Mouse (Mus musculus): ENCODE data around the gene Heca. TPM values are rescaled to one million over a fixed set of nuclear protein-coding genes. Genes with fewer than 3 reads are reported as not detected.
A peak's percentile ranks its signal among the peaks of the same experiment; 100 is the strongest.
"Not testable (repeated sequence)": the region's sequence is repeated elsewhere in the genome, so short reads cannot be mapped to it uniquely, and the experiment has no call there.

The Heca gene
- total RNA-seq, 2 experiments from 2014 or later, result 23.0 to 27.5 TPM

DNA sequence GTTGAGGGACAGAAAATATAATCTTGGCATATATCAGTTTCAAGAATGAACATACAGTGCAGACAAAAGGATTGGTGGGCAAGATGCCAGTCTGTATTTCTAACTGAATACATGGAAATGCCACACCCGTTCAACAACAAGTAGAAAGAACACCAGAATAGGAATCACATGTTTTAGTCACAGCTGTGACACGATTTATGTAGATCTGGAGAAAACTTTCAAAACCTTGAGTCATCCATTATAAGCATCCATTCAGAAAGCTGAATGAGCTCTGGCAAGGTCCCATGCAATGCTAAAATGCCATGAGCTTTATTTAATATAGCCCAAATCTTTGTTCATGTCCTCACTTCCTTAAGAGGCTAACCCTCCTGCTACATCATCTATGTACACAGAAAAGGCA is 44.4 kb downstream of the Heca start:
- no peak for DNase-seq (ENCODE audit: low spot score in 2 of 2)

DNA sequence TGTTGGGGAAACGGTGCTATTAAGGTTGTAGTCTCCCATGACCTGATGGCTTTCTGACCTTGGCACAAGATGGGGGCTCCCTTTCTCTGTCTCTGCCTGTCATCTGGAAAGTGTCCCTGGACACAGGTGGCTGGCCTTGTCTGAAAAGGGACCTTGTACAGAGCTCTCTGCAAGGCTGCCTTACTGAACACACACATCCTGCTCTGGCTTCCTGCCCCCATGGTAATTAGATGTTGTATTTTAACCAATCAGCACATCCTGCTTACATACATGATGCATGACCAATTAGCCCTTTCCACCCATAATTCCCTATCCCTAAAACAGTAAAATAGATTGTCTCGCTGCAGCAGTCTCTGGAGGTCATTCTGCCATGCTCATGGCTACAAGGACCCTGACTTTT is 67.1 kb downstream of the Heca start:
- DNase-seq (ENCODE audit: low spot score in 2 of 2), result no peak

DNA sequence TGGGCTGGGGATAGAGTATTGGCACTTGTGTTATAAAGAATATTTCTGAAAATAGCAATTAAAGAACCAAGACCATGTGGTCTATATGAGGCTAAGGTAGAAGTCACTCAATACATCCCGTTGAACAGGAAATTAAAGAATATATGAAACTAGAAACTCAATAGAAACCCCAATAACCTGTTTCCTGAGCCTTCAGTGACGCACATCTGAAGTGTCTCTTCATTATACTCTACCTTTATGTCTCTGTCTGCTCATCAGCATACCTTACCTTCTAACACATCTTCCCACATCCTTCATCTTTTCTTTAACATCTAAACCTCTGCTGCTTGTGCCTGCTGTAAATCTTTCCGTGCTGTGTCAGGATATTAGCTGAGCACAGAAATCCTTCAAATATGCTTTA is 67.8 kb downstream of the Heca start:
- no peak for DNase-seq (ENCODE audit: low spot score in 2 of 2)

DNA sequence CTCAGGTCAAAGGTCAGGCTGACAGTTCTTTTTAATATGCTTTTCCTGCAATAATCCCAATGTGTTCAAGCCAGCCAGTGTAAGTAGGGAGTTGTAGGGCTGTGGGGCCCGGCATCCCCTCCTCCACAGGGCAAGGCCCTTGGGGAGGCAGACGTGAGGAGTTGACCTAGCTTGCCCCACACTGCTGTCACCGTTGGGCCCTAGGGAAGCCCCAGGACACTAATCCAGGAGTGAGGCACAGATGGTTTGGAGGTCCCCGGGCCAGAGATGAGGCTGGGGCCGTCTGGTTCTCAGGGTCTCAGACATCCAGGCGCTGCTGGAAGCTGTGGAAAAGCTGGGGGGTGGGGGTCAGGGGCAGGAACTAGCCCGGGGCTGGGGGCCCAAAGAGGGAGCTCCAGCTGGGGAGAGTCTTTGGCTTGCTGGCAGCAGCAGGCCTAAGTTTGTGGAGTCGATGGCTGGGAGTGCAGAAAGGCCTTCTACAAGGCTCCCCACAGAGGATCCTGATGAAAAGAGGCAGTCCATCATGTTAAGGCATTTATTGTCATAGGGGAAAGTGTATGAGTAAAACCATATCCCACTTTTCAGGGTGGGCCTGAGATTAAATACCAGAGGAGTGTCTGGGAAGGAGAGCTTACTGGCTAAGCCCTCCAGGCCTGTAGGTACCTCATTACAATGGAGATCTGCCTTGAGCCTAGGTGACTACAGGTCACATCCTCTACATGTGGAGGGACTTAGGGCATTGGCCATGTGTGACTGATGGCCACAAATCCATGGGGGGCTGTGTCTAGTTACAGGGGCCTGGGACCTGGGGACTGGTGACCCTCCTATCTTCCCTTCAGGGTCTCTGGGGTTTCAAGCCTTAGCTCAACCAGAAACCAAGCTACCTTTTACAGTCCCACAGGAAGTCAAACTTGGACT is 69.6 kb downstream of the Heca start:
- DNase-seq (ENCODE audit: low spot score in 2 of 2), result no peak

DNA sequence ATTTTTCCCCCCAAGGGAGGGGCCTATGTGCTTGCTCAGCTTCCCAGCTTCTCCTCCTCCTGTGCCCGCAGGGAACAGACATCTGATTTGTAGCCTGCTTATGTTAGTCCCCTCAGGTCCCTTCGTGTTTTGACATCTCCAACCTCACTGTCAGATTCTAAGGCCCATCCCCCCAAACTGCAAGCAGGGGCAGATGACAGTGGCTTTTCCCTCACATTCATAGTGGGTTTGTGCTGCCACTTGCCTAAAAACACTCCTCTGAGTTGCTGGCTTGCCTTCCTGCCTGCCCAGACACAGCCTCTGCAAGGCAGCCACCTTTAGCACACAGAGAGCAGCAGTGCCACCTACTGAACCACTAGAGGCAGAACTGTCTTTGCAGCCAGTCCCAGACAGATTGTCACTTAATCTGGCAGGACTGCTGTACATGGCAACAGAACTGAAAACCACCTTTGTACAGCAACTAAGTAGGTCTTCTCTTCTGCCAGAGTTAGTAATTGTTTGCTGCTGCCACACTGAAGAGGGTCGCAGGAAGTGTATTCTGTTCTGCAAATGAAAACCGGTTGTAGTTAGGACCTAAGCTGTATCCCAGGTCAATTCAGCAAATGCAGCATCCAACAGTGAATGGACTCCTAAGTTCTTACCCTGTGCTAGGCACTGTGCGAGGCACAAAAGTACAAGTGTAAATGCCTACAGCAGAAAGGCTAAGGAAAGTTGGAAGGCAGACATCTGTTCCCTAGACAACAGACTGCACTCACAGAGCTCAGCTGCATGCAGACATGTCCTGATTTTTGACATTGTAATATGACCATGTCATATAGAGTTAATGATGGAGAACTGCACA is 77.8 kb downstream of the Heca start:
- peak in 1 of 2 experiments; percentile 53 for DNase-seq (ENCODE audit: low spot score in 2 of 2)

DNA sequence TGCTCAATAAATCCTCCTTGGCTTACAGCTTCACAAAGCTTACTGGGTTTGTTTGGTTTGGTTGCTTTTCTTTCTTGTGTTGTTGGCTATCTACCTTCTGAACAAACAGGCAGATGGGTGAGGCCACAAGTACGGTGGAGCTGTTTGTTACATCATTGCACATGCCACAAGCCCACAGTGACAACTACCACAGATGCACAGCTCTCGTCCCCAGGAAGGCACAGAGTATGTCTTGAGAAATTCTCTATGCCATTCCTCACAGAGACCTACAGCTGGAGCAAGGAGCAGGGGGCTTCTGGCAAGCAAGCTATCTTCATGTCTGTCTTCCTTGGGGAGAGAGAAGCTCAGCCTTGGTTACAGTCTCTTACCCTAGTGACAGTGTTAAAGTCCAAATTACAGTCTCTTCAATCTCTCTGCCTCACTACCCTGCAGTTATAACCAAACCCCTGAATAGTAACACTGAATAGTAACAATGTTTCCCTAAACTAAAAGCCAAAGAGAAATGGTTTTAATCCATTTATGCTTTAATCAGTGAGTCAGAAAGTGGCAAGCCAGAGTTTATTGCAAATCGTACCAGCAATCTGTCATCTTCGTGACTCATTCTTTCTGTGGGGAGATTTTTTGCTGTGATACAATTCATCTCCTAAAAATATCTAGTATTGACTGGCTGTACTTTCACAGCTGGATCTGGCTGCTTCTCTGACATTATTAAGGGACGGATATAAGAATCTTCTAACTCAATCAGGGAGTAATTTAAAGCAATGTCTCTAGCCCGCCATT is 87.0 kb downstream of the Heca start:
- no peak for DNase-seq (ENCODE audit: low spot score in 2 of 2)

DNA sequence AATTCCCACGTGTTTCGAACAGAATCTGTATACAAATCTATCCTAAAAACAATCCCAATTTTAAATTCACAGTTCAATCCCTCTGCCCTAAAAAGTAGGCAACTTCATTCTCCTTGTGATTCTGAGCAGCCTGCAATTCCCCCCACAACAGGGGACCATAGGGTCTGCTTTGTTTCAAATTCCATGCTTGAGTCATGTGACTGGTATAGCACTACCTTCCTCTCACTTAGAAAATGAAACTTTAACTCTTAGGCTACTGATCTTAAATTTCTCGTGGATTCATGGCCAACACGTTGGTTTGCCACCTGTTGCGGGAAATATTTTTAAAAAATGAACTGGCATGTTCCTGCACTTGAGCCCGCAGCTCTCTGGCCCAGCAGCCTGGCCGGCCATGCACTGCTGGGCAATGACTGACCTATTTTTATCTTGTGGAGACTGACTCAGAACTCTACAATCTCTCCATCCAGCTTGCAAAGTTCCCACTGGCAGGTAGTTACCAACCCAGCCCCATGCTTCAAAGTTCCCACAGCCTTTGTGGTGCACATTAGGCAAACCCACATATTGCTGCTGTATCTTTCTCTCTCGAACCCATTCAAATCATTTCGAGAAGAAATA is 90.1 kb downstream of the Heca start:
- DNase-seq (ENCODE audit: low spot score in 2 of 2), result no peak

DNA sequence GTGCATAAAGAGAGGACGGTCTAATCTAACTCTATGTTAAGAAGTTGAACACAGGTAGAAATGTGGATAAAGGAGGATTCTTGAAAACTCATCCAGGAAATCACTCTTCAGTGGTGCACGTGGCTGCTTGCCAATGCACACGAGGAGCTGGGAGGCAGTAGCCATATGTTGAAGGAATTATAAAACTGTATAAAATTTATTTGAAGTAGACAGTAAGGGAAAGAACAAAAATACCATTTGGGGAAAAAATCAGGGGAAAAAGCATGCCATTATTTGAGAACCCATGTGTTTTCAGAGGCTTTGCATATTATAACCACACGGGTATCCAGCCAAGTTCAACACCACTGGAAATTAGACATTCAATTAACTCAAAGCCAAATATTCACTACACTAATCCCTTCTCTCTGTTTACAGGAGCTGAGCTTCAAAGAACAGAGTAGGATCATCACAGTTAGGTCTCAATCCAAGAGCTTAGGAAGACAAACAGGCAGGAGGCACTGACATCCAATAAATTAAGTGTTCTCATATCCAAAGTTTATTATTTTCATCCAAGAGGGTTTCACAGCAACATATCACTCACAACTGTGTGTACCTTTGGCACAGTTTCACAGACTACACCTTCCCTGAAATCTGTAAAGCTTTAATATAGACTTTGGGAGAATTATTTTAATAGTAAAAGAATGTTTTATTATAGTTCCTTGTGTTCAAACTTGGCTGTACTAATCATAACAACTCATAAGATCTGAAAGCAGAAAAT is 102.9 kb downstream of the Heca start:
- DNase-seq (ENCODE audit: low spot score in 2 of 2), result no peak

DNA sequence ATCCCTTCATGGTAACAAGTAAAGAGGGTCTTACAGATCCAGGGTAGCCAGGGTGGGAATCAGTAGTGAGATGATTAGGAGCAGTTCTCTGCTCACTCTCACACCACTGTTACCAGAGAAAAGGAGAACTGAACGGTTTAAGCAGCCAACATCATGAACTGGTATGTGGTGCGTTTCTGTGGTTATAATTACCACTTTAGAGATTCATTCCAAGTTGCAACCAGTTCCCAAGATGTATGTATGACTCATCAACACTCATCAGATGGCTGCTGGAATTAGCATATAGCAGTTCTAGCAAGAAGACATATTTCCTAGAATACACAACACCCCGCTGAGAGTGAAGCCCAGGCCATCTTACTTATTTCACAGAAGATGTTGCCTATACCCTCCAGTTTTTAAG is 105.8 kb downstream of the Heca start:
- DNase-seq (ENCODE audit: low spot score in 2 of 2), result no peak

DNA sequence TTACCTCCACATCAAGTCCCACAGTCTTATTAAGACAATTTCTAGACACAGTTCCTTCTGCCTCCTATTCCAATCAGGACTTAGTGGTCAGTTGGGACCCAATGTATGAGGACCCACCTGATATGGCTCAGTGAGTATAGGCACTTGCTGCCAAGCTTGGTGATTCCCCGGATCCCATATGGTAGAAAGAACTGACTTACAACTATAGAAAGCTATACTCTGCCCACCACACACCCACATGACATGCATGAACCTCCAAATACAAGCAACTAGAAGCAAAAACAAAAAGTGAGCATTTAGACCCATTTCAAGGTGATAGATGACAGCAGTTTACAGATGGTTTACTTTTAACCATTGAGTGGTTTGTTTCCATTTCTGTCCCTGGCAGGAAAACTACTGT is 111.6 kb downstream of the Heca start:
- no peak for DNase-seq (ENCODE audit: low spot score in 2 of 2)

DNA sequence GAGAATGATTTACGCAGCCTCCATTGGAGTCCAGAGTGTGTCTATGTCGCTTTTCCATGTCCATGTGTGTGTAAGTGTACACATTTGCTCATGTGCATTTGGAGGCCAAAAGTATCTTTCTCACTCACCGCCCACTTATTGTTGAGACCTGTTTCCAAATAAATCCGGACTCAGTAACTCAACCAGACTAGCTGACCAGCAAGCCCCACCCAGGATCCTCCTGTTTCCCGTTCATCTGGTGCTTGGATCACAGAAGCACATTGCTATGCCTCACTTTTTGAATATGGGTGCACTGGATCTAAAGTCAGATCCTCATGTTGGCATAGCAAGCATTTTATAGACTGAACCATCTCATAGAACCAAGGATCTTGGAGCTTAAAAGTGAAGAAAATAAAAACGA is 112.8 kb downstream of the Heca start:
- no peak for DNase-seq (ENCODE audit: low spot score in 2 of 2)

DNA sequence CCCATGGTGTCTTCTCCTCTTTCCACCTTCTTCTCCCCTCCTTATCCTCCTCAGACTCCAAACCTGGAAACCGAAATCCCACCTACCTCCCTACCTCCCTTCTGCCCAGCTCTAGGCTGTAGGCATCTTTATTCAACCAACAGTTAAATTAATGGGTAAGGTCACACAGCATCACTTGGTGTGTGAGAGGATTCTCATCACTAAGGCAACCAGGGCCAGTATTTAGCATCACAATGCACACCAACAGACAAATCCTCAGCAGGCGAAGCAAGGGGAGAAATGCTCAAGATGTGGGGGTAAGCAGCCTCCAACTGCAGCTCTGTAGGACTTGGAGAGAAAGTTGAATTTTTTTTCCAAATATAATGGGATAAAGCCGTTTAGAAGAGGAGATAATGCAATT is 116.8 kb downstream of the Heca start:
- DNase-seq (ENCODE audit: low spot score in 2 of 2), result no peak

DNA sequence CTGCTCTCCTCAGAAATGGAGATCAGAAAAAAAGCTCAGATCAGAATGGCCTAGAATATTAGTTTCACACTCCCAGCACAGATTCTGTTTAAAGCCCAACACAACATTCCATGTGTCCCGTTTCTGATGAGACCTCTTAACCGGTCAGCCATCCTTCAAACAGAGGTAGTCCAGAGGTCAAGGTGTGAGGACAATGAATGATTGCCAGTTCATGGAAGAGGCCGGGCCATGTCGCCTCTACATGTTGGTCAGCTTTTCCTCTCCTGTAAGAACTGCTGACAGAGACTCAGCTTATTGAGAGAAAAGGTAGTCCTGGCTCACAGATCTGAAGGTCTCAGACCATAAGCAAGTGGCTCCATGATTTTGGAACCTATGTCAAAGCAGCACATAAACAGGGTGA is 118.7 kb downstream of the Heca start:
- DNase-seq (ENCODE audit: low spot score in 2 of 2), result no peak

DNA sequence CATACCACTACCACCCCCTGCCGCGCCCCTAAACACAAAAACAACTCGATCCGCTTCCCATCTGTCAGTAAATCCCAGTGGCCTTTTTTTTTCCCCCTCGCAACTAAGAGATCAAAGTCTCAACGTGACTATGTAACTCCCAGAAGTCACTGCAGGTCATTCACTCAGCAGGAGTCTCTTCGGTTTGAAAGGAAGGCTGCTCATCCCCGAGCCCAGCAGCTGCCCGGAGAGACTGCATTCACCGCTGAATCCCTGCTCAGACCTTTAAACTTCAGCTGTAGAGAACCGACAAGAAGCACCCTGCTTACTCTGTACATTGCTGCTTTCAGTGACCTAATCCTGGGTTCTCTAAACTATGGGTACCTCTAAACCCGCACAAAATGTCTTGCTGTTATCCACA is 120.5 kb downstream of the Heca start:
- no peak for DNase-seq (ENCODE audit: low spot score in 2 of 2)

DNA sequence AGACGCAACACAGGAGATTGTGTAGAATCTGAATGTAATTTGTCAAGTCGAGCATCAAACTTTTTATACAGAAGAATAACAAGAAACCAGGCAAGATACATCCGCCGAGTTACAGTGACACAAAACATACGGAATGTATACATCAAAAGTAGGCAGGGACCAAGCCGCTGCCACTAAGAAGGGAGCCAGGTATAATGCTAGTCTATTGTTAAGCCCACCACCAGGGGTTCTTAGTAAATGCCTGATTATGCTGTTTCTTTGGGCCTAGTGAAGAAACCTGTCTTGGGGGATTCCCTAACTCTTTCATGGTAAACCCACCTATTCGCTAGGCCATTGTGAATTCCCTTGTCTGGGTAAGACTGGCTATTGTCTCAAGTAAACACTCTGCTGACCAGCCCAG is 127.4 kb downstream of the Heca start:
- DNase-seq (ENCODE audit: low spot score in 2 of 2), result not testable (repeated sequence)

Other genes starting within 250 kb of the Heca start
- 10 to 100 TPM; 37.6 to 41.5 TPM for gene Cited2, start 224.8 kb downstream of the Heca start, total RNA-seq (2021)
- 10 to 100 TPM; 69.6 to 78.8 TPM for gene Txlnb, start 151.8 kb downstream of the Heca start, total RNA-seq (2021)
- 10 to 100 TPM; 41.6 to 47.7 TPM for gene Abracl, start 75.2 kb upstream of the Heca start, total RNA-seq (2021)
- 10 to 100 TPM; 50.5 to 57.2 TPM for gene Reps1, start 107.8 kb upstream of the Heca start, total RNA-seq (2021)